Mouse (Mus musculus): ENCODE results near the gene Cubn. TPM values are rescaled to one million over a fixed set of nuclear protein-coding genes. Genes with fewer than 3 reads are reported as not detected.
A peak's percentile ranks its signal among the peaks of the same experiment; 100 is the strongest.

Cubn gene
- total and polyA plus RNA-seq, 2 experiments from 2014 or later: 0.39 to 1.9 TPM

DNA sequence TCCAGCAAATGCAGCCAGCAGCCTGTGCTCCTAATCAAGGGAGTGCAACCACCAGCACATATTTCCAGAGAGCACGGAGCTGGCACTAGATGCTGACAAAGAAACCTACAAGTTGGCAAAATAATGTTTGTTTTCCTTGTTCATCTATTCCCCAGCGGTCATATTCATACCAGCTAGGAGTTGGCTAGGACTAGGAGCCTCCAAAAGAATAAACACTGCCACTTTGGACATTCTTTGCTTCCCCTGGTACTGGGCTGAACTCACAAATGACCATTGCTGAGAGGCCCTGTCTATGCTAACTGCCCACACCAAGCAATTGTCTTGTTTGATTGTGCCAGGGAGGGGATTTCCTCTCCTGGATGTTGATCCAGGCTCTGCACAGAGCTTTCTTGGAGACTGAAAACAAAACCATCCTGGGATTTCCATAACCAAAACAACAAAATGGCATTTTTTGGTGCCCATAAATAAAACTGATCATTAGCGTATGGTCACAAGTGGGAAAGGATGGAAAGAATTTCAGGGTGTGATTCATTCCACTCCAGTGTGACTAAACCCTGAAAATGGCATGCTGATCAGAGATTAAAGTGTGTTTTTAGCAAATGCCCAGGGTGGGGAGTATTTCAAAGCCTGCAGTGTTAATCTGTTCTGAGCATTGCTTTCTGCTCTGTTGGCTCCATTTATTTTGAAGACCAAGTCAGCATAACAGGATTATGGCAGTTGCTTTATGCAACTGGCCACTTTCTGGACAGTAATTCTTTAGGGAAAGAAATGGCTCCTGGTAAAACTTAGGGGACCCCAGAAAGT, 105.9 kb downstream of the Cubn start:
- Histone ChIP-seq H3K9ac (replicated peaks; ENCODE audit: low read length, poor library complexity, severe bottlenecking) (no peak overlapping the region), H3K9me3 (ENCODE audit: low read length) (no peaks in the 10 kb centered on the region), H3K4me3 (ENCODE audit: low read depth, low read length) (no peak overlapping the region), H3K27ac (ENCODE audit: low read depth, low read length) (peak overlapping the region; percentile 62; the same call in 1 of the 2 replicates), H3K4me1 (ENCODE audit: insufficient read depth, low read length) (no peaks in the 10 kb centered on the region), H3K36me3 (ENCODE audit: insufficient read depth, low read length) (no peaks in the 10 kb centered on the region), H3K4me2 (ENCODE audit: low read depth, low read length, poor library complexity, severe bottlenecking) (no peak overlapping the region), H3K27me3 (ENCODE audit: insufficient read depth, low read length) (no peaks in the 10 kb centered on the region)
- DNase-seq (ENCODE audit: low spot score): peak; percentile 33
- peak; percentile 55; the same call in 1 of the 2 replicates for ATAC-seq (ENCODE audit: low FRiP score)
- WGBS: 30% methylated on average over 3 of the region's 3 CpGs
- no peak for TF ChIP-seq CTCF (IDR thresholded peaks at IDR 0.05)

DNA sequence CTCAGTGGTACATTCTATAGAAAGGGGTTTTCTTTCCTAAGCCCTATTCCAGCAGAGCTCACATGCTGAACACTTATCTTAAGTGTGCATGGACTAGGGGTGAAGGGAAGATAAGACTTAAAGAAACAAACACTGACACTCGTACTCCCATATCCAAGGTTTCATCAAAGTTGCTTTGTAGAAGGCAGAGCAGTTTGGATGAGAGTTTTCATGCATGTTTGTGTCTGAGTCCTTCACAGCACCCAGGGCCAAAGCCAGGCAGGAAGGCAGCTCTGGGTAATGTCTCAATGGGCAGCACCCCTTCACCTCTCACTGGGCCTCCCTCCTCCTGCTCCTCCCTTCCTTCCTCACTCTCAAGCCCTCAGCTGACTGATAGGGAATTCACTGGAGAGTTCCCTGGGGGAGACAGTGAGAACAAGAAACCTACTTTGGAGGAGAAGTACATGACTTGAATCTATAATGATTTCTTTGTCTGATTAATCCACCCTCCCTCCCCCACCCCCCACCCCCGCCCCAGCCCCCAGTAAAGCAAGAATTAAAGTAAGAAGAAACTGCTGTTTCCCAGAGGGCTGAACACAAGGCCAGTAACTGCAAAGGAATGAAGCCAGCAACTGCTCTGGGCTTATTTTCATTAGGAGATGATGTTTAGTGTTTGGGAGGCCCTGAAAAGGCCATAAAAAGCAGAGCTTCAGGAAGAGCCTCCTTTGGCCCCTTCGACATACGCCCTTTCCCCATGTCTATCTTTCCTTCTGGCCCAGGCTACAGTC, 106.7 kb downstream of the Cubn start:
- DNase-seq (ENCODE audit: low spot score): peak; percentile 48
- ATAC-seq (ENCODE audit: low FRiP score): peak; percentile 68; the same call in 1 of the 2 replicates
- no peak overlapping the region for H3K4me2 ChIP-seq (ENCODE audit: low read depth, low read length, poor library complexity, severe bottlenecking)
- no peaks in the 10 kb centered on the region for H3K4me1 ChIP-seq (ENCODE audit: insufficient read depth, low read length)
- H3K27me3 ChIP-seq (ENCODE audit: insufficient read depth, low read length): no peaks in the 10 kb centered on the region
- no peak overlapping the region for H3K9ac ChIP-seq (replicated peaks; ENCODE audit: low read length, poor library complexity, severe bottlenecking)
- no peaks in the 10 kb centered on the region for H3K9me3 ChIP-seq (ENCODE audit: low read length)
- no peaks in the 10 kb centered on the region for H3K36me3 ChIP-seq (ENCODE audit: insufficient read depth, low read length)
- no peak overlapping the region for H3K4me3 ChIP-seq (ENCODE audit: low read depth, low read length)
- no peak for TF ChIP-seq CTCF (IDR thresholded peaks at IDR 0.05)
- WGBS: 14% methylated on average over 4 of the region's 4 CpGs
- H3K27ac ChIP-seq (ENCODE audit: low read depth, low read length): peak overlapping the region; percentile 62

DNA sequence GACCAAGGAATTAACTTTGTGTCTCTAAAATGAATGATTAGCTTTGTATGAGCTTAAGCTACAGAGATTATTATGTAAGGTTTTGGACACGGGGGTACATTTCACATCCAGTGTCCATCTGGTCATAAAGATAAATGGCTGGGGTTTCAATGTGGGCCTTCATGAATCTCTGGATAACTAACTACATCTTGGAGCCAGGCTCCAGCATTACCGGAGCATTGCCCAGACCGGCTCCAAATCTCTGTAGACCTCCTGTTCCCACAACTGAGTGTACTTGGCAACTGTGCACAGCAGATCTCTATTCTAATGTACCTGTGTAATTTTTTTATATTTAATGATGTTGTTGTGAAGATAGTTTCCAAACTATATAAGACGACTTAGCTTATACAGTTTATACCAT, 115.4 kb downstream of the Cubn start:
- WGBS: 84% methylated on average over 4 of the region's 4 CpGs
- Histone ChIP-seq H3K36me3 (ENCODE audit: insufficient read depth, low read length) (no peaks in the 10 kb centered on the region), H3K9me3 (ENCODE audit: low read length) (no peaks in the 10 kb centered on the region), H3K4me1 (ENCODE audit: insufficient read depth, low read length) (no peaks in the 10 kb centered on the region), H3K27me3 (ENCODE audit: insufficient read depth, low read length) (no peaks in the 10 kb centered on the region), H3K9ac (replicated peaks; ENCODE audit: low read length, poor library complexity, severe bottlenecking) (no peak overlapping the region), H3K27ac (ENCODE audit: low read depth, low read length) (no peak overlapping the region), H3K4me3 (ENCODE audit: low read depth, low read length) (no peak overlapping the region), H3K4me2 (ENCODE audit: low read depth, low read length, poor library complexity, severe bottlenecking) (no peak overlapping the region)
- no peak for TF ChIP-seq CTCF (IDR thresholded peaks at IDR 0.05)
- no peak for ATAC-seq (ENCODE audit: low FRiP score)
- DNase-seq (ENCODE audit: low spot score): no peak

DNA sequence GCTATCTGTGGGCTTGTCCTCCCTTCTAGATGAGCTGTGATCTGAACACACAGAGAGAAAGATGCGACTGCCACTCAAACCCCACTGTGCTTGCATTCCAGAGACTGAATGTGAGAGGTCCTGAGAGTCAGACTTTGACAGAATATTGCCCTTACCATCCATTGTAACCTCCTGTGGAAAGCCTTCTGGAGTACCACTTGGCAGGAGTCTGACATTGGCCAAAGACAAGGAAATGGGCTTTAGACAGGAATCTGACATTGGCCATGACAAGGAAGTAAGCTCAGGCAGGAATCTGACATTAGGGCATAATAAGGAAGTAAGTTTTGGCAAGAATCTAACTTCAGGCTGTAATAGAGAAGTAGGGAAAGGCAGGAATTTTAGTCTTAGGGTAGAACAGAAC, 118.3 kb downstream of the Cubn start:
- WGBS: 57% methylated on average over 1 of the region's 1 CpGs
- ATAC-seq (ENCODE audit: low FRiP score): no peak

DNA sequence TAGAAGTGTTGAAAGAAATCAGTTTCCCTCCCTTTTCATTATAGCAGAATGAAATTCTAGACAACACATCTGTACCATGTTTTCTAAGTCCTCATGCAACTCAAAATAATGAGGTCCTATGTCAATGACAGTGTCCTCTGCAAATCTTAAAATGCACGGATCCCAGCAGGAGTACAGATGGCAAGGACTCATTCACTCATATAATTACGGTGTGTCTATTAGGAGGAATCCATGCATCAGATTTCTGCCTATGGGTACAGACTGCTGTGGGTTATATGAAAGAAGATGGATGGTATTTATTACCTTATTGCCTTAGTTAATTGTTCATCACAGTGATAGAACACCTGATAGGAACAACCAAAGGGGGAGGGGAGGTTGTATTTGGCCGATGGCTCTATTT, 118.8 kb downstream of the Cubn start:
- Histone ChIP-seq H3K9ac (replicated peaks; ENCODE audit: low read length, poor library complexity, severe bottlenecking) (no peak overlapping the region), H3K27ac (ENCODE audit: low read depth, low read length) (no peak overlapping the region), H3K4me1 (ENCODE audit: insufficient read depth, low read length) (no peaks in the 10 kb centered on the region), H3K27me3 (ENCODE audit: insufficient read depth, low read length) (no peaks in the 10 kb centered on the region), H3K36me3 (ENCODE audit: insufficient read depth, low read length) (no peaks in the 10 kb centered on the region), H3K9me3 (ENCODE audit: low read length) (no peaks in the 10 kb centered on the region), H3K4me3 (ENCODE audit: low read depth, low read length) (no peak overlapping the region), H3K4me2 (ENCODE audit: low read depth, low read length, poor library complexity, severe bottlenecking) (no peak overlapping the region)
- WGBS: 56% methylated on average over 3 of the region's 3 CpGs
- no peak for ATAC-seq (ENCODE audit: low FRiP score)
- DNase-seq (ENCODE audit: low spot score): peak; percentile 5
- no peak for TF ChIP-seq CTCF (IDR thresholded peaks at IDR 0.05)

More for the DNA sequence above, 118.3 kb downstream of the Cubn start:
- Histone ChIP-seq H3K4me2 (ENCODE audit: low read depth, low read length, poor library complexity, severe bottlenecking) (no peak overlapping the region), H3K27me3 (ENCODE audit: insufficient read depth, low read length) (no peaks in the 10 kb centered on the region), H3K4me1 (ENCODE audit: insufficient read depth, low read length) (no peaks in the 10 kb centered on the region), H3K4me3 (ENCODE audit: low read depth, low read length) (no peak overlapping the region), H3K27ac (ENCODE audit: low read depth, low read length) (no peak overlapping the region), H3K9ac (replicated peaks; ENCODE audit: low read length, poor library complexity, severe bottlenecking) (no peak overlapping the region), H3K36me3 (ENCODE audit: insufficient read depth, low read length) (no peaks in the 10 kb centered on the region), H3K9me3 (ENCODE audit: low read length) (no peaks in the 10 kb centered on the region)
- DNase-seq (ENCODE audit: low spot score): no peak
- no peak for TF ChIP-seq CTCF (IDR thresholded peaks at IDR 0.05)

Measured in midbrain, postnatal 0 days (tissue).